In genomic region chr10:81318589-81319329, GRCm38 (mm10) we compare ENCODE assay signal across 8 mouse cellular contexts. TPM values are rescaled to one million over a fixed set of nuclear protein-coding genes. Genes with fewer than 3 reads are reported as not detected.
DNase-seq lines count a peak whose midpoint lies in the region; ATAC-seq and TF ChIP-seq lines count a peak whose summit lies in the region.

No protein-coding gene starts in this region.

- no peak for TF ChIP-seq POLR2A in limb, embryonic 14.5 days (IDR thresholded peaks at IDR 0.05; ENCODE audit: borderline replicate concordance, extremely low read depth, insufficient read depth, insufficient read length)

- peak overlapping the region; percentile 71 for H3K9ac ChIP-seq in heart, embryonic 14.5 days (ENCODE audit: low read length)
- peak overlapping the region; percentile 47; the same call in 1 of the 2 replicates for H3K9ac ChIP-seq in limb, embryonic 14.5 days (ENCODE audit: low read depth, low read length, severe bottlenecking)

- TF ChIP-seq CTCF in layer of hippocampus, adult 2 months (conservative IDR thresholded peaks at IDR 0.05) = no peak

- no peak for ATAC-seq in heart, embryonic 14.5 days (ENCODE audit: insufficient number of reproducible peaks, insufficient read depth, low FRiP score, low read depth)
- ATAC-seq in limb, embryonic 14.5 days (ENCODE audit: low FRiP score, low read depth) = no peak
- no peak for ATAC-seq in granulocyte monocyte progenitor cell, adult 5-6 weeks (replicated peaks; ENCODE audit: poor library complexity, severe bottlenecking)

- no peak for DNase-seq in layer of hippocampus, adult 2 months (ENCODE audit: low spot score in 2 of 2)
- no peak for DNase-seq in layer of hippocampus, adult 9-11 months
- peak; percentile 84 for DNase-seq in adrenal gland, adult 8-10 months
- DNase-seq in limb, embryonic 14.5 days (ENCODE audit: low spot score) = no peak
- peak; percentile 66 for DNase-seq in skeletal muscle tissue, adult 2 months (ENCODE audit: low read depth, low spot score)
- no peak for DNase-seq in spleen, adult 18-20 months

- peaks cover 24 to 34% of the 10 kb centered on the region in 2 experiments for H3K4me1 ChIP-seq in heart, embryonic 14.5 days (ENCODE audit: control insufficient read depth in 2 of 2, insufficient read depth in 2 of 2, low read length in 2 of 2)
- peaks cover 23% of the 10 kb centered on the region for H3K4me1 ChIP-seq in limb, embryonic 14.5 days (ENCODE audit: control insufficient read depth, insufficient read depth, low read length)

- H3K4me3 ChIP-seq in layer of hippocampus, adult 2 months = no peak overlapping the region; the same call in 1 of the 2 replicates
- no peak overlapping the region; a peak in 1 of 4 replicates for H3K4me3 ChIP-seq in heart, embryonic 14.5 days (ENCODE audit: control insufficient read depth in 1 of 2, insufficient read depth in 1 of 2, low read depth in 1 of 2, low read length in 2 of 2)
- H3K4me3 ChIP-seq in limb, embryonic 14.5 days (replicated peaks; ENCODE audit: low read length) = no peak overlapping the region

- H3K9me3 ChIP-seq in heart, embryonic 14.5 days (ENCODE audit: control insufficient read depth, low read length) = no peaks in the 10 kb centered on the region
- H3K9me3 ChIP-seq in limb, embryonic 14.5 days (ENCODE audit: control insufficient read depth, low read length) = no peaks in the 10 kb centered on the region

- H3K36me3 ChIP-seq in heart, embryonic 14.5 days (ENCODE audit: control insufficient read depth, insufficient read depth, low read length) = peaks cover 52% of the 10 kb centered on the region
- H3K36me3 ChIP-seq in limb, embryonic 14.5 days (ENCODE audit: control insufficient read depth, insufficient read depth, low read length) = peaks cover 61% of the 10 kb centered on the region

- 84% methylated on average over 13 of the region's 13 CpGs for WGBS in heart, embryonic 14.5 days
- WGBS in limb, embryonic 14.5 days = 92% methylated on average over 13 of the region's 13 CpGs

- H3K4me2 ChIP-seq in heart, embryonic 14.5 days (ENCODE audit: low read length) = peak overlapping the region; percentile 82; the same call in 1 of the 2 replicates
- H3K4me2 ChIP-seq in limb, embryonic 14.5 days (replicated peaks; ENCODE audit: low read depth, low read length, severe bottlenecking) = peak overlapping the region; percentile 62

- peak overlapping the region; percentile 99 for H3K27ac ChIP-seq in layer of hippocampus, adult 2 months
- peak overlapping the region in 1 of 2 experiments; percentile 89; a peak in 1 of 4 replicates for H3K27ac ChIP-seq in heart, embryonic 14.5 days (replicated peaks in 1 of 2; ENCODE audit: control insufficient read depth in 1 of 2, insufficient read depth in 1 of 2, low read depth in 2 of 2, low read length in 2 of 2)
- peak overlapping the region; percentile 87 for H3K27ac ChIP-seq in limb, embryonic 14.5 days (replicated peaks; ENCODE audit: low read depth, low read length)

- no peaks in the 10 kb centered on the region for H3K27me3 ChIP-seq in heart, embryonic 14.5 days (ENCODE audit: control insufficient read depth, insufficient read depth, low read length)
- no peaks in the 10 kb centered on the region for H3K27me3 ChIP-seq in limb, embryonic 14.5 days (ENCODE audit: control insufficient read depth, insufficient read depth, low read length)

RNA-seq across cellular contexts. Expression of gene Cactin, which starts 2.1 kb away (rescaled TPM):
- 10 to 100 TPM; 27.6 to 30.7 TPM for total RNA-seq in layer of hippocampus, adult 2 months (2021)
- 10 to 100 TPM; 37.7 to 47.5 (median 42.5) TPM for total RNA-seq in adrenal gland, adult 8-10 months (2022)
- polyA plus RNA-seq in heart, embryonic 14.5 days (2014; fragmentation: Nextera tagmentation; extraction: Ambion mirVana) = 16.6 and 16.9 TPM in 2 replicates
- polyA plus RNA-seq in limb, embryonic 14.5 days (2012; rRNA removed) = 46.5 and 50.0 TPM in 2 replicates
- 25.3 and 33.9 TPM in 2 replicates for polyA plus RNA-seq in limb, embryonic 14.5 days (2014; fragmentation: Nextera tagmentation; extraction: Ambion mirVana)
- 16.2 and 16.3 TPM in 2 replicates for total RNA-seq in granulocyte monocyte progenitor cell, adult 5-6 weeks (2014; fragmentation: Nextera tagmentation)
- total RNA-seq in granulocyte monocyte progenitor cell, adult 5-6 weeks (2017) = 19.4 and 26.5 TPM in 2 replicates

RNA-seq across cellular contexts. Expression of gene Tbxa2r, which starts 9.8 kb away (rescaled TPM):
- 1 to 10 TPM; 1.3 to 1.4 TPM for total RNA-seq in layer of hippocampus, adult 2 months (2021)
- total RNA-seq in adrenal gland, adult 8-10 months (2022) = 10 to 100 TPM; 35.6 to 52.1 (median 42.0) TPM
- polyA plus RNA-seq in heart, embryonic 14.5 days (2014; fragmentation: Nextera tagmentation; extraction: Ambion mirVana) = 9.5 and 11.3 TPM in 2 replicates
- 9.2 and 13.7 TPM in 2 replicates for polyA plus RNA-seq in limb, embryonic 14.5 days (2012; rRNA removed)
- 8.5 and 10.8 TPM in 2 replicates for polyA plus RNA-seq in limb, embryonic 14.5 days (2014; fragmentation: Nextera tagmentation; extraction: Ambion mirVana)
- total RNA-seq in granulocyte monocyte progenitor cell, adult 5-6 weeks (2014; fragmentation: Nextera tagmentation) = not detected in 2 replicates
- 0.09 TPM in 1 of 2 replicates, not detected in the other for total RNA-seq in granulocyte monocyte progenitor cell, adult 5-6 weeks (2017)

RNA-seq across cellular contexts. Expression of gene Gipc3, which starts 24.3 kb away (rescaled TPM):
- 1 to 10 TPM; 1.7 to 1.8 TPM for total RNA-seq in layer of hippocampus, adult 2 months (2021)
- 10 to 100 TPM in 2 of 4 experiments, 1 to 10 TPM in 2; 3.7 to 17.7 (median 9.3) TPM for total RNA-seq in adrenal gland, adult 8-10 months (2022)
- polyA plus RNA-seq in heart, embryonic 14.5 days (2014; fragmentation: Nextera tagmentation; extraction: Ambion mirVana) = 0.11 TPM in 1 of 2 replicates, not detected in the other
- 0.09 and 0.12 TPM in 2 replicates for polyA plus RNA-seq in limb, embryonic 14.5 days (2012; rRNA removed)
- polyA plus RNA-seq in limb, embryonic 14.5 days (2014; fragmentation: Nextera tagmentation; extraction: Ambion mirVana) = 0.06 TPM in 2 replicates
- not detected in 2 replicates for total RNA-seq in granulocyte monocyte progenitor cell, adult 5-6 weeks (2014; fragmentation: Nextera tagmentation)
- total RNA-seq in granulocyte monocyte progenitor cell, adult 5-6 weeks (2017) = not detected in 2 replicates

RNA-seq across cellular contexts. Expression of gene Pip5k1c, which starts 26.0 kb away (rescaled TPM):
- total RNA-seq in layer of hippocampus, adult 2 months (2021) = 100 to 1,000 TPM; 308 to 314 TPM
- 10 to 100 TPM; 42.6 to 61.1 (median 53.3) TPM for total RNA-seq in adrenal gland, adult 8-10 months (2022)
- polyA plus RNA-seq in heart, embryonic 14.5 days (2014; fragmentation: Nextera tagmentation; extraction: Ambion mirVana) = 31.4 and 33.7 TPM in 2 replicates
- polyA plus RNA-seq in limb, embryonic 14.5 days (2012; rRNA removed) = 70.4 and 93.4 TPM in 2 replicates
- 53.0 and 60.4 TPM in 2 replicates for polyA plus RNA-seq in limb, embryonic 14.5 days (2014; fragmentation: Nextera tagmentation; extraction: Ambion mirVana)
- 32.4 and 42.7 TPM in 2 replicates for total RNA-seq in granulocyte monocyte progenitor cell, adult 5-6 weeks (2014; fragmentation: Nextera tagmentation)
- 24.7 and 32.7 TPM in 2 replicates for total RNA-seq in granulocyte monocyte progenitor cell, adult 5-6 weeks (2017)

RNA-seq across cellular contexts. Expression of gene Tjp3, which starts 27.4 kb away (rescaled TPM):
- under 1 TPM; 0.54 to 0.91 TPM for total RNA-seq in layer of hippocampus, adult 2 months (2021)
- total RNA-seq in adrenal gland, adult 8-10 months (2022) = under 1 TPM; 0.22 to 0.81 (median 0.29) TPM
- polyA plus RNA-seq in heart, embryonic 14.5 days (2014; fragmentation: Nextera tagmentation; extraction: Ambion mirVana) = 1.8 and 2.2 TPM in 2 replicates
- 2.8 and 3.5 TPM in 2 replicates for polyA plus RNA-seq in limb, embryonic 14.5 days (2012; rRNA removed)
- polyA plus RNA-seq in limb, embryonic 14.5 days (2014; fragmentation: Nextera tagmentation; extraction: Ambion mirVana) = 5.2 and 6.4 TPM in 2 replicates
- 1.0 and 8.4 TPM in 2 replicates for total RNA-seq in granulocyte monocyte progenitor cell, adult 5-6 weeks (2014; fragmentation: Nextera tagmentation)
- total RNA-seq in granulocyte monocyte progenitor cell, adult 5-6 weeks (2017) = 1.3 and 6.2 TPM in 2 replicates

Comparison
In these comparisons a context has a peak if more than half of its experiments do, and no peak if none do; other contexts are left out.
1. DNase-seq: peak in adrenal gland, adult 8-10 months (single experiment) and skeletal muscle tissue, adult 2 months (single experiment); none in layer of hippocampus, adult 2 months (0 of 2), layer of hippocampus, adult 9-11 months (single experiment), limb, embryonic 14.5 days (single experiment) and spleen, adult 18-20 months (0 of 2).
2. RNA of gene Tbxa2r, which starts 9.8 kb away (total RNA-seq): 35.6 to 52.1 TPM in adrenal gland, adult 8-10 months; 1.3 to 1.4 TPM in layer of hippocampus, adult 2 months and 0.09 TPM in granulocyte monocyte progenitor cell, adult 5-6 weeks; every median in the first group is over 10 times any median in the second.